Comparison of ENCODE assay signal across 16 mouse cellular contexts in the genomic region with DNA sequence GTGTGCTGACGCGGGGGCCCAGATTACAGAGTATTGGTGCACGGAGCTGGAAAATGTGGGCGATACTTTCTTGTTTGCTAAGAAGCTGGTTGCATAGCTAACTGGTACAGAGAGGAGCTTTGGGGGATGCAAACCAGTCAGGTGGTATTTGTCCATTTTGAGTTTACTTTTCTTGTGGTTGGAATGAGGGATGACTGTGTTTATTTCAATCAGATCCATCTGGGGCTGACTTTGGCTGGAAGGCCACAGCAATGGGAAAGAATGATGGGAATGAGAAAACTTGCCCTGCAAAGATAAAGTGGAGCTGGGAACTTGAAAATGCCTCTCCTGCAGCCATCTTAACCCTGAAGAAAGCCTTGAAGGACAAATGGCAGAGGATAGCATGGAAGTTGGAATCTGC.
"Had no signal": no experiment of that assay in that cellular context is flagged by ENCODE, and none has a peak within 500 bp of the region (broad histone marks: within the 10 kb centered on the region; RNA-seq: fewer than 3 reads in every experiment).

No protein-coding gene starts in this region.

- H3K4me3 ChIP-seq: liver, embryonic 15.5 days; lung, embryonic 15.5 days; midbrain, embryonic 10.5 days; midbrain, embryonic 12.5 days; myocyte; neural tube, embryonic 13.5 days; neural tube, embryonic 15.5 days; stomach, embryonic 15.5 days had no signal

- H3K27ac ChIP-seq: liver, embryonic 15.5 days; lung, embryonic 15.5 days; midbrain, embryonic 10.5 days; midbrain, embryonic 12.5 days; neural tube, embryonic 13.5 days; neural tube, embryonic 15.5 days; stomach, embryonic 15.5 days; stomach, postnatal 0 days had no signal

- DNase-seq: liver, postnatal 0 days; lung, adult 2 months; lung, postnatal 4 days; midbrain, embryonic 14.5 days; thymus, adult 2 months; thymus, postnatal 25 days; thymus, postnatal 4 days had no signal

- H3K4me1 ChIP-seq: liver, embryonic 15.5 days; lung, embryonic 15.5 days; midbrain, embryonic 10.5 days; midbrain, embryonic 12.5 days; neural tube, embryonic 13.5 days; neural tube, embryonic 15.5 days; stomach, embryonic 15.5 days had no signal
